Mouse (Mus musculus): Measurements from ENCODE around the gene Ubxn11. TPM values are rescaled to one million over a fixed set of nuclear protein-coding genes. Genes with fewer than 3 reads are reported as not detected.

Gene Ubxn11
- polyA plus RNA-seq, 1 experiment from 2014 or later = 2.1 TPM

DNA sequence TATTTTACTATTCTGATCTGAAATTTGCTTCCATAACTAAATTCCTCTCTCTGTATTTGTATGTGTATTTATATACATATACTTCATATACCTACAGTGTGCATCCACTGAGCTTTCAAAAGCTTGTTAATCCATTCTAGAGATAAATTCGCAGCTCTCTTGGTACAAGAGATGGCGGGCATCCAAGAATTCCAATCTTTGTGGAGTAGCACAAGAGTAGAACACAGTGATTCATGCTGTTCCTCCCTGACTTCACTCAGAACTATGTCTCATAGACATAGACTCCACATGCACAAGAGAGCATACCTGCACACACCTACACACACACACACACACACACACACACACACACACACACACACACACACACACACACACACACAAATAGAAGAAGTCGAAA, 70.0 kb downstream of the Ubxn11 start:
- peaks cover 1% of the 10 kb centered on the region for H3K4me1 ChIP-seq (replicated peaks)
- 68% methylated on average over 3 of the region's 3 CpGs for WGBS (ENCODE audit: insufficient replicate concordance)

More for the DNA sequence above, 70.0 kb downstream of the Ubxn11 start:
- H3K4me3 ChIP-seq (replicated peaks) = no peak overlapping the region
- H3K27me3 ChIP-seq = no peaks in the 10 kb centered on the region
- peaks cover 49% of the 10 kb centered on the region for H3K36me3 ChIP-seq (replicated peaks)
- no peak overlapping the region for H3K4me2 ChIP-seq
- no peak overlapping the region for H3K27ac ChIP-seq (replicated peaks)
- no peak for ATAC-seq (ENCODE audit: insufficient read depth)
- H3K9me3 ChIP-seq (replicated peaks) = no peaks in the 10 kb centered on the region
- no peak overlapping the region for H3K9ac ChIP-seq

Other genes with a start within 250 kb of the Ubxn11 start
- gene Rps6ka1, start 214.8 kb upstream of the Ubxn11 start, polyA plus RNA-seq (2015; fragmentation: Nextera tagmentation; extraction: Ambion mirVana) = 68.0 and 77.2 TPM in 2 replicates
- 509 and 615 TPM in 2 replicates for gene Hmgn2, start 133.9 kb upstream of the Ubxn11 start, polyA plus RNA-seq (2015; fragmentation: Nextera tagmentation; extraction: Ambion mirVana)
- 17.1 and 17.5 TPM in 2 replicates for gene Dhdds, start 101.7 kb upstream of the Ubxn11 start, polyA plus RNA-seq (2015; fragmentation: Nextera tagmentation; extraction: Ambion mirVana)
- 0.91 and 1.5 TPM in 2 replicates for gene Lin28a, start 83.7 kb upstream of the Ubxn11 start, polyA plus RNA-seq (2015; fragmentation: Nextera tagmentation; extraction: Ambion mirVana)
- gene Zfp683, start 48.7 kb upstream of the Ubxn11 start, polyA plus RNA-seq (2015; fragmentation: Nextera tagmentation; extraction: Ambion mirVana) = not detected in 2 replicates
- gene Crybg2, start 41.8 kb upstream of the Ubxn11 start, polyA plus RNA-seq (2015; fragmentation: Nextera tagmentation; extraction: Ambion mirVana) = 0.59 TPM in 1 of 2 replicates, not detected in the other
- 47.4 and 51.5 TPM in 2 replicates for gene Cd52, start 7.5 kb upstream of the Ubxn11 start, polyA plus RNA-seq (2015; fragmentation: Nextera tagmentation; extraction: Ambion mirVana)
- gene Sh3bgrl3, start 26.2 kb downstream of the Ubxn11 start, polyA plus RNA-seq (2015; fragmentation: Nextera tagmentation; extraction: Ambion mirVana) = 151 and 166 TPM in 2 replicates
- gene Cep85, start 84.5 kb downstream of the Ubxn11 start, polyA plus RNA-seq (2015; fragmentation: Nextera tagmentation; extraction: Ambion mirVana) = 37.0 and 37.6 TPM in 2 replicates
- not detected in 2 replicates for gene Gm7534, start 100.4 kb downstream of the Ubxn11 start, polyA plus RNA-seq (2015; fragmentation: Nextera tagmentation; extraction: Ambion mirVana)
- not detected in 2 replicates for gene Catsper4, start 124.8 kb downstream of the Ubxn11 start, polyA plus RNA-seq (2015; fragmentation: Nextera tagmentation; extraction: Ambion mirVana)
- gene Cnksr1, start 135.8 kb downstream of the Ubxn11 start, polyA plus RNA-seq (2015; fragmentation: Nextera tagmentation; extraction: Ambion mirVana) = 0.10 TPM in 2 replicates
- 0.16 TPM in 1 of 2 replicates, not detected in the other for gene E130218I03Rik, start 141.1 kb downstream of the Ubxn11 start, polyA plus RNA-seq (2015; fragmentation: Nextera tagmentation; extraction: Ambion mirVana)
- 5.4 and 5.8 TPM in 2 replicates for gene Zfp593, start 143.0 kb downstream of the Ubxn11 start, polyA plus RNA-seq (2015; fragmentation: Nextera tagmentation; extraction: Ambion mirVana)
- gene Gm30191, start 144.4 kb downstream of the Ubxn11 start, polyA plus RNA-seq (2015; fragmentation: Nextera tagmentation; extraction: Ambion mirVana) = not detected in 2 replicates
- gene Grrp1, start 151.5 kb downstream of the Ubxn11 start, polyA plus RNA-seq (2015; fragmentation: Nextera tagmentation; extraction: Ambion mirVana) = 0.46 and 1.0 TPM in 2 replicates
- gene Pdik1l, start 185.3 kb downstream of the Ubxn11 start, polyA plus RNA-seq (2015; fragmentation: Nextera tagmentation; extraction: Ambion mirVana) = 9.8 and 11.9 TPM in 2 replicates
- 0.24 and 0.31 TPM in 2 replicates for gene Trim63, start 212.6 kb downstream of the Ubxn11 start, polyA plus RNA-seq (2015; fragmentation: Nextera tagmentation; extraction: Ambion mirVana)
- 0.06 TPM in 1 of 2 replicates, not detected in the other for gene Slc30a2, start 240.6 kb downstream of the Ubxn11 start, polyA plus RNA-seq (2015; fragmentation: Nextera tagmentation; extraction: Ambion mirVana)

All from liver, embryonic 15.5 days (tissue).